Mouse (Mus musculus): ENCODE results near the gene Rad51d. TPM values are rescaled to one million over a fixed set of nuclear protein-coding genes. Genes with fewer than 3 reads are reported as not detected.

The Rad51d gene
- total and polyA plus RNA-seq, 2 experiments = 4.0 to 8.1 TPM

GRCm38 (mm10) chr11:82861558-82861957 is 28.9 kb downstream of the Rad51d start:
- Histone ChIP-seq H3K27ac (replicated peaks; ENCODE audit: insufficient read depth, low read depth, low read length) (no peak overlapping the region; the same call in 1 of the 2 replicates), H3K4me3 (ENCODE audit: insufficient read depth, low read depth, low read length) (no peak overlapping the region), H3K4me1 (ENCODE audit: control insufficient read depth, insufficient read depth, low read length) (peaks cover 26% of the 10 kb centered on the region), H3K79me2 (ENCODE audit: control insufficient read depth, insufficient read depth, low read length) (peaks cover 26% of the 10 kb centered on the region; the same call in 1 of the 2 replicates), H3K36me3 (ENCODE audit: control insufficient read depth, insufficient read depth, low read length) (no peaks in the 10 kb centered on the region), H3K27me3 (ENCODE audit: control insufficient read depth, insufficient read depth, low read length) (no peaks in the 10 kb centered on the region), H3K9ac (ENCODE audit: low read depth, low read length) (no peak overlapping the region)
- 29% methylated on average over 8 of the region's 8 CpGs for WGBS
- no peak for TF ChIP-seq CTCF (IDR thresholded peaks at IDR 0.05; ENCODE audit: low read depth, low read length)
- no peak for TF ChIP-seq POLR2A (IDR thresholded peaks at IDR 0.05; ENCODE audit: extremely low read depth, insufficient read depth, low read length)
- peak; percentile 70 for DNase-seq (ENCODE audit: extremely low read depth, low read depth, low spot score)

GRCm38 (mm10) chr11:82860759-82861158 is 29.7 kb downstream of the Rad51d start:
- Histone ChIP-seq H3K27me3 (ENCODE audit: control insufficient read depth, insufficient read depth, low read length) (no peaks in the 10 kb centered on the region), H3K9ac (ENCODE audit: low read depth, low read length) (no peak overlapping the region), H3K36me3 (ENCODE audit: control insufficient read depth, insufficient read depth, low read length) (no peaks in the 10 kb centered on the region), H3K79me2 (ENCODE audit: control insufficient read depth, insufficient read depth, low read length) (peaks cover 28% of the 10 kb centered on the region), H3K4me1 (ENCODE audit: control insufficient read depth, insufficient read depth, low read length) (peaks cover 32% of the 10 kb centered on the region), H3K4me3 (ENCODE audit: insufficient read depth, low read depth, low read length) (no peak overlapping the region), H3K27ac (replicated peaks; ENCODE audit: insufficient read depth, low read depth, low read length) (no peak overlapping the region)
- no peak for DNase-seq (ENCODE audit: extremely low read depth, low read depth, low spot score)
- TF ChIP-seq POLR2A (IDR thresholded peaks at IDR 0.05; ENCODE audit: extremely low read depth, insufficient read depth, low read length) (no peak), CTCF (IDR thresholded peaks at IDR 0.05; ENCODE audit: low read depth, low read length) (no peak)
- 91% methylated on average over 6 of the region's 6 CpGs for WGBS

GRCm38 (mm10) chr11:82857307-82857848 is 33.0 kb downstream of the Rad51d start:
- H3K27ac ChIP-seq (replicated peaks; ENCODE audit: insufficient read depth, low read depth, low read length) = peak overlapping the region; percentile 83

GRCm38 (mm10) chr11:82856032-82856431 is 34.4 kb downstream of the Rad51d start:
- no peak for TF ChIP-seq CTCF (IDR thresholded peaks at IDR 0.05; ENCODE audit: low read depth, low read length)
- TF ChIP-seq POLR2A (IDR thresholded peaks at IDR 0.05; ENCODE audit: extremely low read depth, insufficient read depth, low read length) = no peak
- 75% methylated on average over 10 of the region's 10 CpGs for WGBS

More at GRCm38 (mm10) chr11:82857307-82857848, 33.0 kb downstream of the Rad51d start:
- Histone ChIP-seq H3K36me3 (ENCODE audit: control insufficient read depth, insufficient read depth, low read length) (no peaks in the 10 kb centered on the region), H3K4me1 (ENCODE audit: control insufficient read depth, insufficient read depth, low read length) (peaks cover 50% of the 10 kb centered on the region), H3K4me3 (ENCODE audit: insufficient read depth, low read depth, low read length) (no peak overlapping the region), H3K27me3 (ENCODE audit: control insufficient read depth, insufficient read depth, low read length) (no peaks in the 10 kb centered on the region), H3K79me2 (ENCODE audit: control insufficient read depth, insufficient read depth, low read length) (peaks cover 25% of the 10 kb centered on the region), H3K9ac (ENCODE audit: low read depth, low read length) (no peak overlapping the region)
- no peak for TF ChIP-seq CTCF (IDR thresholded peaks at IDR 0.05; ENCODE audit: low read depth, low read length)
- no peak for TF ChIP-seq POLR2A (IDR thresholded peaks at IDR 0.05; ENCODE audit: extremely low read depth, insufficient read depth, low read length)
- WGBS = 13% methylated on average over 13 of the region's 13 CpGs
- peak; percentile 98 for DNase-seq (ENCODE audit: extremely low read depth, low read depth, low spot score)

GRCm38 (mm10) chr11:82855327-82855973 is 35.0 kb downstream of the Rad51d start:
- H3K36me3 ChIP-seq (ENCODE audit: control insufficient read depth, insufficient read depth, low read length) = no peaks in the 10 kb centered on the region
- peaks cover 42% of the 10 kb centered on the region for H3K4me1 ChIP-seq (ENCODE audit: control insufficient read depth, insufficient read depth, low read length)
- no peaks in the 10 kb centered on the region for H3K27me3 ChIP-seq (ENCODE audit: control insufficient read depth, insufficient read depth, low read length)
- H3K9ac ChIP-seq (ENCODE audit: low read depth, low read length) = no peak overlapping the region
- no peak for DNase-seq (ENCODE audit: extremely low read depth, low read depth, low spot score)
- H3K4me3 ChIP-seq (ENCODE audit: insufficient read depth, low read depth, low read length) = no peak overlapping the region
- 95% methylated on average over 9 of the region's 9 CpGs for WGBS
- H3K27ac ChIP-seq (replicated peaks; ENCODE audit: insufficient read depth, low read depth, low read length) = 0 out of 2 replicates have a peak overlapping the region, but pooled peaks have one; percentile 2
- peaks cover 29% of the 10 kb centered on the region for H3K79me2 ChIP-seq (ENCODE audit: control insufficient read depth, insufficient read depth, low read length)
- TF ChIP-seq POLR2A (IDR thresholded peaks at IDR 0.05; ENCODE audit: extremely low read depth, insufficient read depth, low read length) = no peak
- no peak for TF ChIP-seq CTCF (IDR thresholded peaks at IDR 0.05; ENCODE audit: low read depth, low read length)

More at GRCm38 (mm10) chr11:82856032-82856431, 34.4 kb downstream of the Rad51d start:
- DNase-seq (ENCODE audit: extremely low read depth, low read depth, low spot score) = peak; percentile 61
- Histone ChIP-seq H3K27ac (replicated peaks; ENCODE audit: insufficient read depth, low read depth, low read length) (peak overlapping the region; percentile 19; the same call in 1 of the 2 replicates), H3K4me1 (ENCODE audit: control insufficient read depth, insufficient read depth, low read length) (peaks cover 42% of the 10 kb centered on the region), H3K4me3 (ENCODE audit: insufficient read depth, low read depth, low read length) (no peak overlapping the region), H3K27me3 (ENCODE audit: control insufficient read depth, insufficient read depth, low read length) (no peaks in the 10 kb centered on the region), H3K79me2 (ENCODE audit: control insufficient read depth, insufficient read depth, low read length) (peaks cover 24% of the 10 kb centered on the region), H3K9ac (ENCODE audit: low read depth, low read length) (no peak overlapping the region), H3K36me3 (ENCODE audit: control insufficient read depth, insufficient read depth, low read length) (no peaks in the 10 kb centered on the region)

- Histone ChIP-seq H3K4me3 (ENCODE audit: insufficient read depth, low read depth, low read length) (no peak overlapping the region), H3K4me1 (ENCODE audit: control insufficient read depth, insufficient read depth, low read length) (peaks cover 42% of the 10 kb centered on the region), H3K27me3 (ENCODE audit: control insufficient read depth, insufficient read depth, low read length) (no peaks in the 10 kb centered on the region), H3K27ac (replicated peaks; ENCODE audit: insufficient read depth, low read depth, low read length) (peak overlapping the region; percentile 92), H3K36me3 (ENCODE audit: control insufficient read depth, insufficient read depth, low read length) (no peaks in the 10 kb centered on the region), H3K9ac (ENCODE audit: low read depth, low read length) (no peak overlapping the region), H3K79me2 (ENCODE audit: control insufficient read depth, insufficient read depth, low read length) (peaks cover 37% of the 10 kb centered on the region)
- TF ChIP-seq POLR2A (IDR thresholded peaks at IDR 0.05; ENCODE audit: extremely low read depth, insufficient read depth, low read length) = no peak
- no peak for TF ChIP-seq CTCF (IDR thresholded peaks at IDR 0.05; ENCODE audit: low read depth, low read length)
- DNase-seq (ENCODE audit: extremely low read depth, low read depth, low spot score) = peak; percentile 91
- WGBS = 27% methylated on average over 6 of the region's 6 CpGs
Observed at GRCm38 (mm10) chr11:82854111-82854510, 36.3 kb downstream of the Rad51d start.

All from liver, adult 2 months (tissue).